Mouse (Mus musculus) C2C12 (cell line): ENCODE data around the gene Ebf1. TPM values are rescaled to one million over a fixed set of nuclear protein-coding genes. Genes with fewer than 3 reads are reported as not detected.

Experiments
- H3K27me3 ChIP-seq: one replicate; pipeline ENCODE4 v1.6.1; 2011; ENCODE audit not compliant: control insufficient read depth, insufficient read depth, insufficient read length
- H3K36me3 ChIP-seq: one replicate; pipeline ENCODE4 v1.6.1; 2011; ENCODE audit not compliant: control insufficient read depth, insufficient read depth
- H3K4me3 ChIP-seq: one replicate; pipeline ENCODE4 v1.5.1; 2011; ENCODE audit warnings: mild to moderate bottlenecking, control low read depth; ENCODE audit not compliant: poor library complexity, insufficient read depth, severe bottlenecking
- H3K79me2 ChIP-seq: one replicate; pipeline ENCODE4 v1.6.1; 2011; ENCODE audit not compliant: control insufficient read depth, insufficient read depth
- H3K79me3 ChIP-seq: one replicate; pipeline ENCODE4 v1.6.1; 2011; ENCODE audit warnings: low read depth, control low read depth
- H3ac ChIP-seq: one replicate; pipeline ENCODE3; 2011; ENCODE audit warnings: low read depth; ENCODE audit not compliant: control insufficient read depth, insufficient read length
- CEBPB ChIP-seq: IDR thresholded peaks from one replicate; pipeline ENCODE4 v1.6.1; 2011; ENCODE audit warnings: low read depth, mild to moderate bottlenecking, control low read depth, moderate library complexity
- CTCF ChIP-seq: IDR thresholded peaks from one replicate; pipeline ENCODE4 v1.5.1; 2011; ENCODE audit not compliant: control insufficient read depth, insufficient read depth, insufficient read length
- FOSL1 ChIP-seq: IDR thresholded peaks from one replicate; pipeline ENCODE4 v1.8.0; 2011; ENCODE audit warnings: mild to moderate bottlenecking, low read length; ENCODE audit not compliant: poor library complexity, insufficient read depth, severe bottlenecking
- MAX ChIP-seq: IDR thresholded peaks from one replicate; pipeline ENCODE4 v1.6.1; 2011; ENCODE audit warnings: mild to moderate bottlenecking, control low read depth
- MYOD1 ChIP-seq: IDR thresholded peaks from one replicate; pipeline ENCODE4 v1.6.1; 2011; ENCODE audit warnings: low read depth; ENCODE audit not compliant: control insufficient read depth, insufficient read length
- MYOG ChIP-seq: IDR thresholded peaks from one replicate; pipeline ENCODE4 v1.6.1; 2011; ENCODE audit not compliant: control insufficient read depth, insufficient read length; ENCODE audit errors: extremely low read depth
- USF1 ChIP-seq: IDR thresholded peaks from one replicate; pipeline ENCODE4 v1.6.1; 2011; ENCODE audit warnings: low read depth, mild to moderate bottlenecking, control low read depth, moderate library complexity
- polyA plus RNA-seq: library from polyadenylated mRNA; unstranded; fragments of >200 nt; fragmentation: generic; extraction: Trizol; gene quantifications from one replicate; pipeline ENCODE4 v1.2.1, GENCODE M21; 2012; ENCODE audit warnings: missing spikeins

Gene Ebf1
- polyA plus RNA-seq, 1 experiment = 4.3 TPM

GRCm38 (mm10) chr11:44761128-44761996 lies 144.2 kb downstream of the Ebf1 start:
- Histone ChIP-seq H3K79me2 (no peaks in the 10 kb centered on the region), H3K79me3 (peaks cover 1% of the 10 kb centered on the region), H3K4me3 (no peak overlapping the region), H3ac (no peak overlapping the region), H3K36me3 (peaks cover 4% of the 10 kb centered on the region), H3K27me3 (no peaks in the 10 kb centered on the region)
- TF ChIP-seq CEBPB (no peak), MYOD1 (no peak), USF1 (no peak)

- Histone ChIP-seq H3ac (no peak overlapping the region), H3K27me3 (no peaks in the 10 kb centered on the region), H3K4me3 (no peak overlapping the region), H3K79me2 (no peaks in the 10 kb centered on the region), H3K79me3 (no peaks in the 10 kb centered on the region), H3K36me3 (no peaks in the 10 kb centered on the region)
- no peak for TF ChIP-seq USF1
- TF ChIP-seq MYOG = no peak
- no peak for TF ChIP-seq MYOD1
- no peak for TF ChIP-seq CEBPB
- no peak for TF ChIP-seq FOSL1
- TF ChIP-seq CTCF = no peak
- TF ChIP-seq MAX = no peak
These were observed 147.1 kb downstream of the Ebf1 start for GRCm38 (mm10) chr11:44763992-44764835.

GRCm38 (mm10) chr11:44764988-44765387 lies 147.9 kb downstream of the Ebf1 start:
- H3K79me2 ChIP-seq = no peaks in the 10 kb centered on the region
- H3K4me3 ChIP-seq = no peak overlapping the region
- TF ChIP-seq FOSL1 (no peak), MYOD1 (no peak), USF1 (no peak), CTCF (no peak), MAX (no peak), MYOG (no peak), CEBPB (no peak)
- no peaks in the 10 kb centered on the region for H3K27me3 ChIP-seq
- H3K79me3 ChIP-seq = no peaks in the 10 kb centered on the region
- no peaks in the 10 kb centered on the region for H3K36me3 ChIP-seq
- no peak overlapping the region for H3ac ChIP-seq

GRCm38 (mm10) chr11:44766246-44766645 lies 149.1 kb downstream of the Ebf1 start:
- Histone ChIP-seq H3K36me3 (no peaks in the 10 kb centered on the region), H3K79me2 (no peaks in the 10 kb centered on the region), H3K4me3 (no peak overlapping the region), H3K27me3 (no peaks in the 10 kb centered on the region), H3ac (no peak overlapping the region), H3K79me3 (no peaks in the 10 kb centered on the region)
- TF ChIP-seq FOSL1 (no peak), MYOG (no peak), MYOD1 (no peak), USF1 (no peak), CTCF (no peak), CEBPB (no peak), MAX (no peak)

- Histone ChIP-seq H3K4me3 (no peak overlapping the region), H3K79me2 (no peaks in the 10 kb centered on the region), H3K36me3 (no peaks in the 10 kb centered on the region), H3ac (no peak overlapping the region), H3K27me3 (no peaks in the 10 kb centered on the region), H3K79me3 (no peaks in the 10 kb centered on the region)
- TF ChIP-seq MAX (no peak), USF1 (no peak), CEBPB (no peak)
These were observed 150.2 kb downstream of the Ebf1 start for GRCm38 (mm10) chr11:44767322-44767721.
